Mouse (Mus musculus) embryonic fibroblast, embryonic 13.5 days (primary cell): Measurements from ENCODE around the gene Cacna1c.

Experiments used
- CTCF ChIP-seq: IDR thresholded peaks from 2 replicates; pipeline ENCODE4 v1.5.1; 2011; ENCODE audit warnings: mild to moderate bottlenecking, control low read depth, low read length, moderate library complexity, borderline replicate concordance; ENCODE audit not compliant: insufficient read depth
- POLR2A ChIP-seq: IDR thresholded peaks from 2 replicates; pipeline ENCODE4 v1.6.1; 2011; ENCODE audit warnings: low read depth, mild to moderate bottlenecking, control low read depth, low read length, moderate library complexity

DNA sequence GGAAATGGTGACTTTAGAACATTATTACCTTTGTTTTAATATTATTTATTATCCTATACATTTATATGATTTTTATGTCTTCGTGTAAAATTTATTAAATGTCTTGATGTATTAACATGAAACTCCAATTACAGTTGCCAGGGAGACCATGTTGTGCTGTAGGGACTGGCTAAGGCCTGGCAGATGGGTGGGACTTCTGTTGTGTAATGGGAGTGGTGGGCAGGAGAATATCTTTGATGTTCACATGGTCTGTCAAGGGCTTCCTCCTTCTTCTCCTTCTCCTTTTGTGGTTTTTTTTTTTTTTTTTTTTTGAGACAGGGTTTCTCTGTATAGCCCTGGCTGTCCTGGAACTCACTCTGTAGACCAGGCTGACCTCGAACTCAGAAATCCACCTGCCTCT lies 363.6 kb downstream of the Cacna1c start:
- no peak for TF ChIP-seq CTCF
- no peak for TF ChIP-seq POLR2A
